Mouse (Mus musculus): Measurements from ENCODE around the gene Rbfox1.

Rbfox1 gene

DNA sequence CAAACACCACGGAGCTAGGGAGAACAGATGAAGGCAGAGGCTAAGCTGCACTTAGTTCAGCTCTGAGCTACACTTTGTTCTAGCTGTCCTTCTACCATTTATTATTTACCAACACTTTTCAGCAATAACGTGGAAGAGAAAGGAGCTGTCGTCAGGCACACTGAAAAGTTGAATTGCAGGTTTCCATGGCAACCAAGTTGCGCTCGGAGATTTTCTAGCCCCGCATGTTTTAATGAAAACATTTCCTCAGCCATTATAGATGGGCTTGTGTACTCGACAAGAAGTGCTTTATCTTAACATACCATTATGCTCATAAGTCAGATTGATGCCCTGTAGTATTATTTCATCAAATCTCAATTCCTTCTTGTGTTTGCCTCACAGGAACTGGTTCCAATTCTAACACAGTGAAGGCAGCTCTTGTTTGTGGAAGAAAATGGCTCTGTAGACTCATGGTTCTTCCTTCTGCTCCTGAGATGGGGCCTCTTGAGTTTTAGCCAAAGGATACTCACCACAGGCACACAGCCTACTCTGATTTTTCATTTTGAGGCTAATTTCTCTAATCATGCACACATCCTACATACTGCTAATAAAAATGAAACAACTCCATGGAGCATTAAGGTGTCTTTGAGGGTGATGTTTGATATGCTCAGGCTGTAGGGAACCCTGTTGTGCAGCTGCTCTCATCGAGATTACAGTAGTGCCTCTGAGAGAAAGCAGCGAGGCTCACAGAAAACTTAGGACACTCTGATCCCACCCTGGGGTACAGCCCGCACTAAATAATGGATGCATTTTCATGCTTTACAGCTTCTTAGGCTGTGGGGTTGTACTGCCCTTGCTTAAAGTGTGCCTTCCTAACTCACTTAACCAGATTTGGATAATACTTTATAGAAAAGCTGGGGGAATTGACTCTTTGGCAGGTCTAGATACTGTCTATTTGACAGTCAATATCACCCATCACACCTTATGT is 107.2 kb downstream of the Rbfox1 start:
- DNase-seq, result no peak

DNA sequence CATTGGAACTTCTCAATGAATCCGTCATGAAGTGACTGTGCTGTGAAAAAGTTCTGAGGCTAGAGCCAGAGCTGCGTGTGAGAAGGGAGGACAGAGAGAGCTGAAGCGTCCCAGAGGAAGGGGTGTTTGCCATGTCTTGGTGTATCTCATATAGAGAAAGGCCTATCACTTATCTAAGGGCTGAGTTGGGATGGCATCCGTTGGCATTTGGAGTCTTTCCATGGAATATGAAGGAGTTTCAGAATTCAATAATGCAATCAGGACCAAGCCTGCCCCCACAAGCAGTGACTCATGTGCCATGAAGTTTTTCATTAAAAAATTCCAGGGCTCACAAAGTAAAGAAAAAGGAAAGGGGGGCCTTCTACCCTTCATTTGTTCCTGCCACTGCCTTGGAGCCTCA is 112.0 kb downstream of the Rbfox1 start:
- no peak for DNase-seq

DNA sequence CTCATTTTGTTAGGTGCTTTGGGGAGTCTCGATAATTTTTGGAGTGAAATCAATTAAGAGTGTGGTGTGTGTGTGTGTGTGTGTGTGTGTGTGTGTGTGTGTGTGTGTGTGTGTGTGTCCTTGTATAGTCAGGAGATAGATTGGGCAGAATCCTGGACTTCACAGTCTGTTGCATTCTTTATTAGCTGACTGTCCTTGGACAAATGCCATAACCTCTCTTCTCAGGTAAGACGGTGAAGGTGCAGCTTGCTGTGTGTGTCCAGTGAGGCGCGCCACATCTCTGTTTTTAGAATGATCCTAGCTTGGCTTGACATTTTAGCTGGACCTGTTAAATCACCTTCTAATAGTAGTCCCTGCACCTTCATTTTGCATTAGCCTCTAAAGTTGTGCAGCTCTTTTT is 112.5 kb downstream of the Rbfox1 start:
- DNase-seq, result no peak

DNA sequence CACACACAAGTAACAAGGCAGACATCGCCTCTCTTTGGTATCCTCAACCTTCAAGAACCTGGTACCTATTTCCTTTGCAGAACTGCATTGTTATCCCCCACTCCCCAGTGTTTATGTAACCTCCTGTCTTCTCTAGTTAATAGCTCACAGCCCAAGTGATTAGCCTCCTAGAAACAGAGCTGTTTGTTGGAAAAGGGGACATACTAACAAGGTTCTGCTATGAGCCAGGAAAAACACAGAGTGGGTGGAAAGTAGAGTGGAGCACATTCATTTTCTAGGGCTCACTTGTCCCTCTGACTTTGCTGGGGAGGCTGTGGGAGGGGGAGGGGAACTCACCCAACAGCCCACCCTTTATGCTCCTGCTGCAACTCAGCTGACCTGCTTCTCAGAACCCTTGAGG is 114.9 kb downstream of the Rbfox1 start:
- DNase-seq, result no peak

DNA sequence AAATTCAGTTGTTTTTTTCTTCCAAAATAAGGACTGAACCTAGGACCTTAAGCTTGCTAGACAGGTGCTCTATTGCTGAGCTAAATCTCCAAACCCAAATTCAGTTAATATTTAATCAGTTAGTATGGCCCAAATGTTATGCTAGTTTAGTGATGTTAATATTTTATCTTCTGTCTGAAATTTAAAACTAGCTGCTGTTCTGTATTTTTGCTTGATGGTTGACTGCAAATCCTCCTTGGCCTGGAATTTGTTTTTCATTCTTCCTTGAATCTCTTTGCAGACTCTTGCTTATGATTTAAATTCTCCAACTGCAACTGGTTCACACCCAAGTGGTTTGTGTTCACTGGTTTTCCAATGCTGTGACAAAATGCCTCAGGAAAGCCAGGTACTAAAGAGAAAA is 121.8 kb downstream of the Rbfox1 start:
- no peak for DNase-seq

DNA sequence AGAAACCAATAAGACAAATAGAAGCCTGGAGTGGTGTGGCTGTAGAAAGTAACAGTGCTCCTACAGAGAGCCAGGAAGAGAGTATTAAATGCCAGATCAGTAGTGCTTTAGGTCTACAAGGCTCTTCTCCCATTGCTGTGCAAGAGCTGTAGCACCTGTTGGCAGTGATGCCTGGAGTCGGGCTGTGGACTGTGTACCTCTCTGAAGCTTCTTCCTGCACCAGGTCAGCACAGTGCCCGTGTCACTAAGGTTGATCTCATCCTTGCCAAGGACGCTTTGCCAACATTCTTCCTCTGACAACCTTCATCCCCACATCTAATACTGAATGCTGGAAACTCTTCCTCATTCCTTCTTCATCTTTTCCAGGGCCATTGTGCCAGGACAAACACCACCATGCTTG is 127.7 kb downstream of the Rbfox1 start:
- DNase-seq, result no peak

DNA sequence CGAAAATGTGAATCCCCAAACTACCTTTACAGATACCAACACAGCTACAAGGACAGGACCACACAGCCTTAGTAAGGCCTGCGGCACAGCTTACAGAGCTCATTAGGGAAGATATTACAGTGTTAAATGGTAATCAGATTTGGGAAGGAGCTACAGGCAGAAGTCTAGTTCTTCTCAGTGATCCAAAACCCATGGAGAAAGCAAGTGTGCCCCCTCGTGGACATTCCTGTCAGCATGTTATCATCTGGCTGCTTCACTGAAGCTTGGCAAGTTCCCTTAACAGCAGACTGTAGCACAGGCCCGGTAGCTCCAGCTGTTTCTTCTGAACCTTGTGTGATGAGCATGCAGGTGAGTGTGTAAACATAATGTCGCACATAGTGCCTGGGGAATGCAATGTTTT is 133.5 kb downstream of the Rbfox1 start:
- DNase-seq, result peak; percentile 91

DNA sequence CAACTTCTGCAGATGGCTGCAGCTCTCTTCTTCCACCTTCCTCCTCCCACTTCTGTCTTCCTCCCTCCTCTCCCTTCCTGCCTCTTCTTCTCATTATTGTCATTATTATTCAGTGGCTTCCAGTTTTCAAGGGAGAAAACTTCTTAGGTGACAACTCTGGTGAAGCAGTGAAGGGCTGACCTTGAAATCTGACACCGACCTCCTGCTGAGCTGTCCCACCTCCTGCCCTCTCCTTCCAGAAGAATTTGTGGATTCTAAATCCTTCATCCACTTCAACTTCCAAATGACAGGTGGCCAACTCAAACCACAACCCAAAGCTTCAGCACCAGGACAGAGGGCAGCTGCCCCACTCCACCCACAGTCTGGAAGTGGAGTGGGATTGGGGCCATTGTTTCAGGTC is 134.2 kb downstream of the Rbfox1 start:
- DNase-seq, result no peak

DNA sequence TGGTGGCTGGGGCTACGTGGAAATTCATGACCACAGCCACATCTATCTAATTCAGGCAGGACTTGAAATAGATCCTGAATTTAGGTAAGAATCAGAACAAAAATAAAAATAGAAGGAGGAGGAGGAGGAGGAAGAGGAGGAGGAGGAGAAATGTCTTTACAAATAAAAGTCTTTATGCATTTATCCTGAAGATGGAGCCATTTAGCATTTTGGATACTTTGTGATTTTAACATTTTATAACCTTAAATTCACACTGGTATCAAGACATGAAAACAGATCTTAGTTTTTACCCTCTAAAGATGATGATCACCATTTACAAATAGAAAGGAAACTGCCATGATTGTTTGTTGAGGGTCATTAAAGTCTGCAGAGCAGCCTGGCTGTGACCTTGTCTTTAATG is 146.1 kb downstream of the Rbfox1 start:
- no peak for DNase-seq

DNA sequence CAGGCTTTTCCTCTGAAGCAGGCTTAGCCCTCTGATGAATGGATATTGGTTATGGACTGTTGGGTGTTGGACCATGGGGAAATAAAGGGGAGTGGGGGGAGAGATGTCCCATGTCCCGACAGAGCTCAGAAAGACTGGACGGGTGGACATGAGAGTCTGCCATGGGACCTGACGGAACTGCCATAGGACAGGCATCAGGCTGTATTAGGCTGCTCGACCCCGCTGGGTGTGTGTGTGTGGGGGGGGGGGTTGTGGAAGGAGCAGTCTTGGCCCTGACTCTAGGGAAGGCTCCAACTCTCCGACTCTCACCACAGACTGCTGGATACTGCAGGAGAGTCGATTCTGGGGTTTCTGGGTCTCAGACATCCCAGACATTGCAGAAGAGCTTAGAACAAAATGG is 147.4 kb downstream of the Rbfox1 start:
- DNase-seq, result no peak

DNA sequence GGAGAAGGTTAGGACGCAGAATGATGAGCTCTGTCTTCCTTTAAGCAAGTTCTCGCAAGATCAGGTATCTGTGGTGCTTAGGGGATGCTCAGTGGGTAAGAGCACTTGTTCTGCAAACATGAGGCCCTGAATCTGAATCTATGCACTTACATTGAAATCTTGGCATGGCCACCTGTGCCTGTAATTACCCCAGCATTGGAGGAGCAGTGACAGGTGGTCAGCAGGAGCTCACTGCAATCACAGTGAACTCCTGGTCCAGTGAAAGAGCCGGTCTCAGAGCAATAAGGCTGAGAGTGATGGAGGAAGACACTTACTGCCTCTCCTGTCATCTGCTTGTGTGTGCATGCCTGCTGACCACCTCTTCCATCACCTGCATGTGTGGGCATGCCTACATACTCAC is 149.7 kb downstream of the Rbfox1 start:
- DNase-seq, result no peak

DNA sequence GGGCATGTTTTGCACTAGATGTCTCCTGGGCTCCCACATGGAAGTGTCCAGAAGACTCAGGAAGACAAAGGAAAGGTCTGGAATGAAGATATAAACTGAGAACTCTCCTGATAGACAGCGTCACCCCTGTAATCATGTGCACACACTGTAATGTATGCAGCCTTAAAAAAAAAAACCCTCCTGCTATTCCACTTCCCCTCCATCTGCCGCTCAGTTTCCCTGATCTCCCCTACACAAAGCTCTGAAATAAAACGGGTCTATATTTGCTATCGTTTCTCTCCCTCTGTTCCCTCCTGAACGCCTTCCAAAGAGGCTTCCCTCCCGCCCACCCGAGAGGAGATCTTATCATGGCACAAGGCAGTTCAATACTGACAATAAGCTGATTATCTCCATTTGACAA is 151.9 kb downstream of the Rbfox1 start:
- DNase-seq, result no peak

DNA sequence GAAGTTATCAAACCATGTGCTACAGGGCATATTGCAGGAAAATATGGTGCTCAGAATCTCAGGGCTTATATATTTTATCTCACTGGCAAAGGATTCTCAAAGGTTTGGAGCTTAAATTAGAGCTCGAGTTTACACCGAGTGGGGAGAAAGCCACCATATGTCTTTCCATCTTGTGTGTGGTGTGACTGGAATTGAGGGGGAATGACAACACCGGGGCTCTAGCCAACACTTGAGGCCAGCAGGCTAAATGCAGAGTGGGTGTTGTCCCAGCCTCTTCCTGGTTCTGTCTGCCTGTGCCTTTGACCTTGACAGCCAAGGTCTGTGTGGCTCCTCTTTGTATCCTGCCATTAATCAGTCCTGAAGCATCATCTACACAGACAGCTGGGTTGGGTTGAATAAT is 157.6 kb downstream of the Rbfox1 start:
- DNase-seq, result no peak

DNA sequence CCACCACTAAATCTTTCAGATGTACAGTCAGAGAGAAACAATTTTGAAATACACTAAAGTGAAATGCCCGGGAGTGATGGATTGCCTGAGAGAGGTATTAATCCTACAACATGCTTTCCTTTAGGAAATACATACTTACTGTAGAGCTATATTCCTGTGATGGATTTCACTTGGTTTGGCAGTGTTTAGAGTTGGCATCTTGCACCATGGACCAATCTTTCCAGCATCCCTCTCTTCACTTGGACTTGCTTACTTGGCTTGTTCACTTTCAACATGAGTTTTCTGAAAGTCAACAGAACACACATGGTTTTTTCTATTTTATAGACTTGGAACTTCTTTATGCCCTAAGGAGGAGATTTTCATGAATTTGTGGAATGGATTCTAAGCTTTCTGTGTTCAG is 163.4 kb downstream of the Rbfox1 start:
- no peak for DNase-seq

DNA sequence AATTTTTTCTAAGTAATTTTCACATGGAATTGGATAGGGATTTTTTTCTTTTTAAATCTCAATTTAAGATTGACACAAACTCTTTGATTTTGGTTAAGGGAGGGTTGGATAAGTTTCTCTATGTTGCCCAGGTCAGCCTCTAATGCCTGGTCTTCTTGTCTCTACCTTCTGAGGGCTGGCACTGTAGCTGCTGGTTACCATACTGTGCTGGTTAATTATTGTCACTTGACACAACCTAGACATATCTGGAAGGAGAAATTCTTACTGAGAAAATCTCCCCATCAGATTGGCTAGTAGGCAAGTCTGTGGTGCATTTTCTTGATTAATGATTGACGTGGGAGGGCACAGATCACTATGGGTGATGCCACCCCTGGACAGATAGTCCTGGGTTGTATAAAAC is 177.3 kb downstream of the Rbfox1 start:
- DNase-seq, result no peak

DNA sequence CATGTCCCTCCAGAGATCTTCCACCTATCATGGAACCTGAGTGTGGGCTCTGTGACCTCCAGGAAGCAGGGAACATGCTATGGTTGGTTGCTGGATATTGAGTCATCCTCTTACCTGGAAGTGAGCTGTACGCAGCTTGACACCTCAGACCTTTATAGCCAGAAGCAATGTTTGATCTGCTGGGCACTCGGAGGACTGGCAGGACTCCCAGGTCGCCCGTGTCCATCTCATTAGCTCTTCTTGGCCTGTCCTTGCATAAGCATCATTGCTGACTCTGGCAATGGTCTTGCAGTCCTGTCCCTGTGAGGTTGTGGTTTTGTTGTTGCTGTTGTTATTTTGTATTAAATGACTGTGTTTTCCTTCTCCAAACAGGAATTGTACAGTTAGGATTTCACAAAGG is 180.3 kb downstream of the Rbfox1 start:
- DNase-seq, result peak; percentile 49

DNA sequence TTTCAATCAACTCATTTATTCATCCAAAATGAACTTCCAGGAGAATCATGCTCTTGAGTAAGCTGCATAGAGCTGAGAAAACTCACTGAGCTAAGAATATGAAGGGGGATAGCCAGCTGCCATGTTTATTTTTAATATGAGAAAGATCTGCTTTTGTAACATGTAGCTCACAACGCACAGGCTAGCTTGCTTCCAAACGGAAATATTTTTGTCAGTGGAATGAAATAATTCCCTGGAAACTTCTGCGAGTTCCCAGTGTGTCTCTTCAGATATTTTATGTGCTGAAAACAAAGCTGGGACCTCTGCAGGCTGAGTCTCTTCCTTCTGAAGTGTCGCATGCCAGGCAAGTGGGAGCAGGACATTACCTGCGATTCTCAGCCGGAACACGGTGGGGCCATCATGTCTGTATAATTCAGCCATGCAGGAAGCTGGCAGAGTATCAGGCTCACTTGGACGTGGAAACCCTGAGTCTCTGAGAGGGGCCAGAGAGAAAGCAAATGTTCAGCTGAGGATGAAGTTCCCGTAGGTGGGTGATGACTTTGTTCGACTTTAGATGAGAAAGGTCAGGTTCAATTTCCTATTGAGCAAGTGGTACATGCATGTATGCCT is 190.4 kb downstream of the Rbfox1 start:
- no peak for DNase-seq

DNA sequence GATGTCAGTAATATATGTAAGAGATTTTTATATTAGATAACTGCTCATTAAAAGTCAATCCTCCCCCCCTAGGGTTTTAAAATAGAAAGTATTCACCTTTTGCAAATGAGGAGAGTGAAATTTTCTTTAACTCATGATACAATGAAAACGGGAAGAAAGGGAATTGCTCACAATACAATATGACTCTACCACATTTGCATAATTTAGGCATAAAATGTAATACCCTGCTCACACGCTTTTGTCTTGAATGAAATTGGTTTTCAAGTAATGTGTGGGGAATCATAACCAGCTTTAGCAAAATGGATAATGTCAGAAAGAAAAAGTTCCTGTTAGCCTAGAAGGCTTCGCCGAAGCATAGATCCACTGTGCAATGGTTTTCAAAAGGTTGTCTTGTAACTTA is 193.9 kb downstream of the Rbfox1 start:
- no peak for DNase-seq

DNA sequence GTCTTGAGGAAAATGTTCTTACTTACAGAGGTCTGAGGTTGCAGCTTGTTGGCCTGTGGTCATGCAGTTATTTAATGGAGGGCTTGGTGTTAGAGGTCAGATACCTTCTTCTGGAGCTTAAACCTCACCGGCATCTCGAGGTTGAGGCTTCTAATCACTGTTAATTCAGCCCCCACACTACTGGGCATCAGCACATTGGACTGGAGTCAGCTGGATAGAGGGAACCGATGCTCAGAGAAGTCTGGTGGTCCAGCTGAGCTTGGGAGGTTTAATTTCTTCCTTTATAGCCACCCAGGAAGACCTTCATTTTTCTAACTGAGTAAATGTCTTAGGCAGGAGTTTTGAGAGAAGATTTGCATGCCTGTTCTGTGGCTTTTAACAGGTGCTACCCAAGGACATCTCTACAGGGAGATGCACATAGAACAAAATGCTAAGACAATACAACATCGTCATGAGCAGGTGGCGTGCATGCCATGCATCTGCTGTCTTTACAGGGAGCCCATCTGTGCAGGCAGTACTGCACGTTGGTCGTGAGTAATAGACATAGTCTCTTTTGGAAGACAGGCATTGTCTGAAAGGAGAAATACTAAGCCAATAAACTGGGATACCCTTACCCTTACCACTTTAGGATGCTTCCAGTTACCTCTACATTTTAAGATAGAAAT is 199.7 kb downstream of the Rbfox1 start:
- peak; percentile 74 for DNase-seq

DNA sequence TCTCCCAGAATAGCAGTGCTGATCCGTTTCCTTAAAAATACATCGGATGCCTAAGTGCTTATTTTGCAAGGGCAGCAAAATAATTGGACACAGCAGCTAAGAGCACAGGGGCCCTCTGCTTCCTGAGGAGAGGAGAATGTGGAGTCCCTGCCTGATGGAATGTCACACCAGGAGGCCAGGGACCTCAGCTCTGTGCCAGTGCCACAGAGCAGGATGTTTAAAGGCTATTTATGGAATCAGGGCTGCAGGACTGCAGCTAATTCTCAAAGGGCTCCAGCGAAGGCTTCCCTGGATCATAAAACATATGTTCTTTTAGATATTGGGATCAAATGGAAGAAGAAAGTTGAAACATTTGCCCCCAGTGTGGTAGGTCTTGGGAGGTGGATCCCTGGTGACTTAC is 201.0 kb downstream of the Rbfox1 start:
- DNase-seq, result peak; percentile 67

DNA sequence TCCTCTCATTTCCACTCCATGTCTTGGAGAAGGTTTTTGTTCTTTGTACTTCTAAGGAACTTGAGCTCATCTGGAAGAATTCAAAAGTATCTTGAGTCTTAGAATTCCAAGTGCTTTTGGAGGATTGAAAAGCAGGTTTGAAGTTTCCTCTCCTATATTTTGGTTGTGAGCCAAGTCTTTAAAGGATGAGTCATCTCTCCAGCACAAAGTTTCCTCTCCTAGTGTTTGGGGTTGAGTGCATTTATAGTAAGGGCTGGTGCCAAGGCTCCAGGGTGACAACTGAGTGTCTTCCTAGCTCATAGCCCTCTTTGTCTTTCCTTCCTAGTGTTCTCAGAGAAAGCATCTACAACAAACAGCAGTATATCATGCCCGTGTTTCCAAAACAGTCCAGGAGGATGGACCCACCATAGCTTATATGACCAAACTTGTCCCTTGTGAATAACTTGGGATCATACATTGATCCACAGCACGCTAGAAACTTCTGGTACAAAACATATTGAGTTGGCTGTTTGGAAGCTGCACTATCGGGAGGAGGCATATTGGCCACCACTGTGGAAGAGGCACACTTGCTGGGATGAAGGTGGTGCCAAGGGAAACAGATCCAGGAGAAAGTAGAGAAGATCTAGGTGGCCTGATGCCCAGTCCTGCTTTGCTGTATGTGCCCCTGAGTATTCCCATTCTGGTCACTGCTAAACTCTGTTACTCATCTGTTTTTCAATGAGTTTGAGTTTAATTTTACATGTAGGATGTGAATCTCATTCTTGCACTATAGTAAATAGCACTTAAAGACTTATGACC is 206.4 kb downstream of the Rbfox1 start:
- DNase-seq, result no peak

DNA sequence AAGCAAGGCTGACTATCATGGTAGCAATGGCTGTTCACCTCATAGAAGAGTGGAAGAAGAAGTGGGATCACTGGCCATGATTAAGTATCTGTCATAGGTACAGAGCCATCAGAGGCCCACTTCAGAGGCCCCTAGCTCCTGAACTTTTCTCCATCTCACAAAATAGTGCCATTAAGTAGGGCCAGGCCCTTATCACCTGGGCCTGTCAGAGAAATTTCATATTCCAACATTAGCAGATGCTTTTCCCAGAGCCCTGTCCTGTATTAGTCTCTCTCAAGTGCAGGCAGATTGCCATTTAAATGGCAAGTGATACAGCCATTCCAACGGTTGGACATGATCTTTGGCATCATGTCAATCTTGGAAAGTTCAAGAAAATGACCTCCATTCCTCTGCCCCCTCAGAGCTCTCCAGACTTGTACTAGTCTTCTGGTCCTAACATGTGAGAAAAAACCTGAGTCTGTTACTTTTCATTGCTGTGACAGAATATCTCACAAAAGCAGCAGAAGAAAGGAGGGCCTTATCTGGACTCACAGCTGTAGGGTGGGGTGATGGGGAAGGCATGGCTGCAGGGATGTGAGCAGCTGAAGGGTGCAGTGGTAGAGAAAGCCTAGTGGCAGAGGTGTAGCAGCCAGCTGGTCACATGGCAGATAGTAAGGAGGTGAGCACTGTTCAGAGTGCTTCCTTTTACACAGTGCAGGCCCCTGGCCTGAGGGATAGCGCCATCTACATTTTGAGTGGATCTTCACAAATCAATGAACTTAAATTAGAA is 210.6 kb downstream of the Rbfox1 start:
- DNase-seq, result no peak
